Mouse (Mus musculus) liver, postnatal 0 days (tissue): Measurements from ENCODE around the gene Plekhh3. TPM values are rescaled to one million over a fixed set of nuclear protein-coding genes. Genes with fewer than 3 reads are reported as not detected.

ENCODE experiments used
- ATAC-seq: fragments of 200-750 bp; cut with Nextera tagmentation; 2 replicates; pipeline ENCODE4 v1.8.0; 2017; ENCODE audit warnings: mild to moderate bottlenecking, moderate library complexity
- DNase-seq: peaks from one replicate; pipeline ENCODE4 v3.0.0-alpha.2; 2016
- H3K27ac ChIP-seq: fragments of 300-500 bp; sonication (generic); 2 replicates; pipeline ENCODE4 v1.5.1; 2014; ENCODE audit warnings: antibody characterized with exemption, moderate library complexity, mild to moderate bottlenecking, low read depth
- H3K27me3 ChIP-seq: fragments of 300-500 bp; sonication (generic); 2 replicates; pipeline ENCODE4 v1.6.1; 2014; ENCODE audit warnings: low read length, control low read depth, mixed read lengths; ENCODE audit not compliant: insufficient read depth
- H3K36me3 ChIP-seq: fragments of 300-500 bp; sonication (generic); replicated peaks from 2 replicates; pipeline ENCODE4 v1.6.1; 2014; ENCODE audit warnings: mild to moderate bottlenecking, control low read depth, low read length, moderate library complexity, mixed read lengths; ENCODE audit not compliant: insufficient read depth
- H3K4me1 ChIP-seq: fragments of 300-500 bp; sonication (generic); 2 replicates; pipeline ENCODE4 v1.6.1; 2014; ENCODE audit warnings: antibody characterized with exemption, mild to moderate bottlenecking, control low read depth; ENCODE audit not compliant: insufficient read depth
- H3K4me2 ChIP-seq: fragments of 300-500 bp; sonication (generic); 2 replicates; pipeline ENCODE4 v1.6.1; 2014; ENCODE audit warnings: low read depth, mild to moderate bottlenecking, low read length, moderate library complexity, mixed read lengths
- H3K4me3 ChIP-seq: fragments of 300-500 bp; sonication (generic); 2 replicates; pipeline ENCODE4 v1.5.1; 2014; ENCODE audit warnings: low read depth, low read length
- H3K9ac ChIP-seq: fragments of 300-500 bp; sonication (generic); replicated peaks from 2 replicates; pipeline ENCODE4 v1.6.1; 2014; ENCODE audit warnings: mild to moderate bottlenecking, moderate library complexity
- H3K9me3 ChIP-seq: fragments of 300-500 bp; sonication (generic); 2 replicates; pipeline ENCODE4 v1.6.1; 2016; ENCODE audit warnings: mild to moderate bottlenecking, control low read depth, low read length, mixed read lengths
- CTCF ChIP-seq: sonication (generic); IDR thresholded peaks from 2 replicates; pipeline ENCODE4 v1.5.1; 2016; ENCODE audit warnings: antibody characterized with exemption, low read depth
- EP300 ChIP-seq: IDR thresholded peaks from 2 replicates; pipeline ENCODE4 v1.6.1; 2016; ENCODE audit warnings: antibody characterized with exemption, low read depth, mild to moderate bottlenecking
- WGBS: fragments of 180-500 bp; shearing (Covaris S2); extraction: QIAGEN DNeasy Blood & Tissue Kit; methylation state at CpG from one replicate; pipeline ENCODE4 v1.1.7; 2014; ENCODE audit not compliant: insufficient replicate concordance; 5-methylcytosine and 5-hydroxymethylcytosine counted together
- polyA plus RNA-seq: library from polyadenylated mRNA; unstranded; fragments of >200 nt; fragmentation: Nextera tagmentation; extraction: Ambion mirVana; gene quantifications from 2 replicates; pipeline ENCODE4 v1.2.1, GENCODE M21; 2015

Gene Plekhh3
- polyA plus RNA-seq: 1.6 and 3.4 TPM in 2 replicates

GRCm38 (mm10) chr11:101170811-101171610 lies at the start of gene Plekhh3:
Gene Plekhh3, minus strand, starts transcription at chr11:101171351.
- Histone ChIP-seq H3K4me1 (peaks cover 48% of the 10 kb centered on the region), H3K27me3 (peaks cover 95% of the 10 kb centered on the region)

GRCm38 (mm10) chr11:101220853-101221252 lies 49.7 kb upstream of the Plekhh3 start:
- no peak for TF ChIP-seq CTCF
- TF ChIP-seq EP300: no peak
- Histone ChIP-seq H3K4me2 (no peak overlapping the region), H3K9ac (no peak overlapping the region), H3K36me3 (peaks cover 5% of the 10 kb centered on the region), H3K4me3 (no peak overlapping the region), H3K27ac (no peak overlapping the region), H3K9me3 (no peaks in the 10 kb centered on the region), H3K4me1 (peaks cover 16% of the 10 kb centered on the region), H3K27me3 (no peaks in the 10 kb centered on the region)
- ATAC-seq (no peak), DNase-seq (no peak)
- 39% methylated on average over 2 of the region's 2 CpGs for WGBS

More at GRCm38 (mm10) chr11:101170811-101171610, at the start of gene Plekhh3:
- ATAC-seq (peak; percentile 89), DNase-seq (peak; percentile 89)
- Histone ChIP-seq H3K36me3 (peaks cover 10% of the 10 kb centered on the region), H3K4me2 (peak within 1 kb of the TSS; percentile 82), H3K27ac (peak within 1 kb of the TSS; percentile 63), H3K9ac (peak within 1 kb of the TSS; percentile 62), H3K4me3 (peak within 1 kb of the TSS; percentile 63), H3K9me3 (no peaks in the 10 kb centered on the region)
- 1% methylated on average over 47 of the region's 50 CpGs for WGBS
- TF ChIP-seq CTCF (peak; percentile 14; the same call in 1 of the 2 replicates), EP300 (no peak)

DNA sequence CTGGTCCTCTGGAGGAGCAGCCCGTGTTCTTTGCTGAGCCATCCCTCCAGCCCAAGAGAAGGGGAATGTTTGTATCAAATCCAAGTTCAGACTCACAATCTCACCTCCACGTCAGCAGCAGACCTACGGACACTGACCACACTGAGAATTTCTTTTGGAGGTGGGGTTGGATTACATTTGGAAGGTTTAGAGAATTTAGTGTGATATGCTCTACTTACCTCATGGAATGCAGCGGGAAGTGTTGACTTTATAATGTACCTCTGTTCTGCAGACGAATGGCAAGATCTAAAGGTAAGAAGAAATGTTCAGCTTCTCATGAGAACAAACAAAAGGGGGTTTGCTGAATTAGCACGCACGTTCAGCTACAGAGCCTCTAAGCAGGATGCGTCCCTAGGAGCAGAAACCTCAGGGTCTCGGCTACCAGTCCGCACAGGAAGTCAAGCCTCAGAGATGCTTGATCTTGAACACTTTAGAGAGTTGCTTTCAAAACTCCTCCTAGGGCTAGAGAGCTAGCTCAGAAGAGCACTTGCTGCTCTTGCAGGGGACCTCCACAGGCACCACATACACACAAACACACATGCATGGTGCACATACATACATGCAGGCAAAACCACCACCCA lies 47.4 kb upstream of the Plekhh3 start:
- no peak for DNase-seq
- Histone ChIP-seq H3K9ac (no peak overlapping the region), H3K4me2 (no peak overlapping the region), H3K4me1 (peaks cover 7% of the 10 kb centered on the region), H3K36me3 (peaks cover 25% of the 10 kb centered on the region), H3K27ac (no peak overlapping the region), H3K27me3 (no peaks in the 10 kb centered on the region), H3K9me3 (no peaks in the 10 kb centered on the region), H3K4me3 (no peak overlapping the region)
- TF ChIP-seq CTCF (no peak), EP300 (no peak)
- ATAC-seq: no peak
- WGBS: 68% methylated on average over 10 of the region's 10 CpGs

DNA sequence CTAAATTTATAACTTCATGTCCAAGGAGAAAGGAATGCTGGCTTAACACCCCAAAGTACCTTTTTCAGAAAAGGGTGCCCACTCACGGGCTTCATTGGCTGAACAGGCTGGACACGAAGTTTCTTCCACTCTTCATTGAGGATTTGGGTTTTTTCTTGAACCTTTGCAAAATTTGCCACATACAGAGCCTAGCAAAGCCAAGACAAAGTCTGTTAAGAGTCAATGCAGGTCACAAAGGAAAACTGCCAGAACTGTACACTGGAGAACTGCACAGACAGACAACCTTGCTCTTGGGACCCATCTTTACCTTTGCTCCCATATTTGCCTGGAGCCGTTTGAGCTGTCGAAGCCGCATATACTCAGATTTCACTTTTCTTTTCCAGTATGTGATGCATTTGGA lies 45.8 kb upstream of the Plekhh3 start:
- WGBS: 85% methylated on average over 5 of the region's 5 CpGs
- peaks cover 33% of the 10 kb centered on the region for H3K36me3 ChIP-seq
- no peak overlapping the region for H3K4me2 ChIP-seq
- H3K27ac ChIP-seq: no peak overlapping the region
- H3K27me3 ChIP-seq: no peaks in the 10 kb centered on the region
- TF ChIP-seq EP300 (no peak), CTCF (no peak)
- H3K4me3 ChIP-seq: no peak overlapping the region
- no peak overlapping the region for H3K9ac ChIP-seq
- no peak for DNase-seq
- no peak for ATAC-seq
- no peaks in the 10 kb centered on the region for H3K9me3 ChIP-seq
- peaks cover 7% of the 10 kb centered on the region for H3K4me1 ChIP-seq

- Histone ChIP-seq H3K4me1 (no peaks in the 10 kb centered on the region), H3K4me2 (no peak overlapping the region), H3K36me3 (peaks cover 54% of the 10 kb centered on the region), H3K27ac (no peak overlapping the region), H3K27me3 (no peaks in the 10 kb centered on the region), H3K9me3 (no peaks in the 10 kb centered on the region), H3K4me3 (no peak overlapping the region), H3K9ac (no peak overlapping the region)
- peak; percentile 56 for ATAC-seq
- 33% methylated on average over 3 of the region's 3 CpGs for WGBS
- DNase-seq: peak; percentile 19
- TF ChIP-seq CTCF: peak; percentile 85
- no peak for TF ChIP-seq EP300
Measured at GRCm38 (mm10) chr11:101211970-101212369, 40.8 kb upstream of the Plekhh3 start.

DNA sequence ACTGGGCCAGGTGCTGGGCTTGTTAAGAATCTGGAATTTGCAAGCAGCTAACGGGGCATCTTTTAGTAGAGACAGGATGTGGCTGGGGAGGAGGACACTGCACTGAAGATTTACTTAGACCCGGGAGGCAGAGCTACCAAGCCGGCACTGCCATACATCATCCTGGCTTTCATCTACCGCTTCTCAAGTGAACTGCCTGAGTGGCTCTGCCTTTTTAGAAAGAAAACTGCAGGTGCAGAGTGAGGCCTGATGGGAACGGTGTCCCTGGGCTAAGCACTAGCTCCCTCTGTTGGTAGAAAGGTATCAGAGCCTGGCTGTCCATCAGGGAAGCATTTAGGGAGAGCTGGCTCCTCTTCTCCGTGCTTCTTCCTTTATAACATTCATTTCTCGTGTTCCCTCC lies 29.8 kb upstream of the Plekhh3 start:
- WGBS: 39% methylated on average over 7 of the region's 7 CpGs
- DNase-seq (peak; percentile 37), ATAC-seq (no peak)
- Histone ChIP-seq H3K9ac (no peak overlapping the region), H3K9me3 (no peaks in the 10 kb centered on the region), H3K4me2 (no peak overlapping the region), H3K4me3 (no peak overlapping the region), H3K4me1 (no peaks in the 10 kb centered on the region), H3K27me3 (no peaks in the 10 kb centered on the region), H3K27ac (no peak overlapping the region), H3K36me3 (peaks cover 63% of the 10 kb centered on the region)
- TF ChIP-seq EP300 (no peak), CTCF (peak; percentile 90)
